Comparison of ENCODE assay signal across 8 mouse cellular contexts in the genomic region with DNA sequence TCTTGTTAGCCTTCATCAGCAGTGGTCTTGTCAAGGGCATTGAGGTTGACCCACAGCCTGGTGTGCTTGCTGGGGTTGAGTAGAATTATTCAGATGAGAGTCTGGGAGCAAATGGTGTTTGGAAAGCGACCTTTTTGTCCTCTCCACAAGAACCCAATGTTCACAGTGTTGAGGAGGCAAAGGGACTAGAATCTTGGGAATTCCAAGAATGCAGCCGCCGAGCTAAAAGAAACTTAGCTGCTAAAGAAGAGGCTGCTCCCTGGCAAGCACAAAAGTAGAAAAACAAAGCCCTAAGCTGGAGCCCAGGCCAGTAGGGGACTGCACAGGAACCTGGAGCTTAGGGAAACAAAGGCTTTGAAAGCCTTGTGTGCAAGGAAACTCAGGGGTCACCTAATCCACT.
DNase-seq lines count a peak whose midpoint lies in the region; ATAC-seq lines count a peak whose summit lies in the region.

No protein-coding gene starts in this region.

- peak; percentile 31 for DNase-seq in kidney, adult 11 months
- peak; percentile 43 for DNase-seq in embryonic facial prominence, embryonic 10.5 days (ENCODE audit: low spot score)
- DNase-seq in kidney, postnatal 14 days: peak; percentile 60
- DNase-seq in adrenal gland, adult 8-10 months: no peak
- no peak for DNase-seq in spleen, postnatal 14 days (ENCODE audit: low spot score in 2 of 2)
- DNase-seq in left cerebral cortex, adult 8-10 months (ENCODE audit: low spot score in 2 of 2): no peak

- H3K36me3 ChIP-seq in kidney, embryonic 14.5 days (ENCODE audit: control insufficient read depth, insufficient read depth, low read length): no peaks in the 10 kb centered on the region
- no peaks in the 10 kb centered on the region for H3K36me3 ChIP-seq in embryonic facial prominence, embryonic 10.5 days (replicated peaks)
- no peaks in the 10 kb centered on the region for H3K36me3 ChIP-seq in midbrain, embryonic 16.5 days (ENCODE audit: control insufficient read depth, insufficient read depth, low read length)

- H3K27me3 ChIP-seq in kidney, embryonic 14.5 days (ENCODE audit: control insufficient read depth, insufficient read depth, low read length): no peaks in the 10 kb centered on the region
- no peaks in the 10 kb centered on the region for H3K27me3 ChIP-seq in embryonic facial prominence, embryonic 10.5 days (replicated peaks; ENCODE audit: low read depth, poor library complexity, severe bottlenecking)
- no peaks in the 10 kb centered on the region for H3K27me3 ChIP-seq in midbrain, embryonic 16.5 days (ENCODE audit: control insufficient read depth, insufficient read depth, low read depth, low read length)

- H3K9me3 ChIP-seq in kidney, embryonic 14.5 days (ENCODE audit: control insufficient read depth, low read length): no peaks in the 10 kb centered on the region
- H3K9me3 ChIP-seq in embryonic facial prominence, embryonic 10.5 days: no peaks in the 10 kb centered on the region
- H3K9me3 ChIP-seq in midbrain, embryonic 16.5 days (replicated peaks; ENCODE audit: control insufficient read depth, low read length, poor library complexity, severe bottlenecking): no peaks in the 10 kb centered on the region

- no peak overlapping the region for H3K4me2 ChIP-seq in kidney, embryonic 14.5 days (replicated peaks; ENCODE audit: low read depth, low read length)
- no peak overlapping the region for H3K4me2 ChIP-seq in midbrain, embryonic 16.5 days (ENCODE audit: low read length)

- 0 out of 2 replicates have a peak, but pooled peaks cover 3% of the 10 kb centered on the region for H3K4me1 ChIP-seq in kidney, embryonic 14.5 days (ENCODE audit: control insufficient read depth, insufficient read depth, low read length)
- peaks cover 25% of the 10 kb centered on the region for H3K4me1 ChIP-seq in embryonic facial prominence, embryonic 10.5 days
- peaks cover 15% of the 10 kb centered on the region for H3K4me1 ChIP-seq in midbrain, embryonic 16.5 days (ENCODE audit: control insufficient read depth, insufficient read depth, low read length)

- ATAC-seq in kidney, embryonic 14.5 days (ENCODE audit: low FRiP score, low TSS enrichment): no peak
- no peak for ATAC-seq in midbrain, embryonic 16.5 days

- no peak overlapping the region for H3K4me3 ChIP-seq in kidney, embryonic 14.5 days (ENCODE audit: low read length)
- H3K4me3 ChIP-seq in embryonic facial prominence, embryonic 10.5 days: no peak overlapping the region
- no peak overlapping the region for H3K4me3 ChIP-seq in midbrain, embryonic 16.5 days (ENCODE audit: low read depth, low read length)

- H3K9ac ChIP-seq in kidney, embryonic 14.5 days (ENCODE audit: low read depth, low read length): no peak overlapping the region
- no peak overlapping the region for H3K9ac ChIP-seq in midbrain, embryonic 16.5 days (ENCODE audit: low read depth, low read length)

- no peak overlapping the region for H3K27ac ChIP-seq in kidney, embryonic 14.5 days (ENCODE audit: low read depth, low read length)
- peak overlapping the region; percentile 72 for H3K27ac ChIP-seq in embryonic facial prominence, embryonic 10.5 days (replicated peaks)
- H3K27ac ChIP-seq in midbrain, embryonic 16.5 days (ENCODE audit: low read length): peak overlapping the region; percentile 4

- WGBS in kidney, embryonic 14.5 days: 16% methylated on average over 3 of the region's 3 CpGs
- WGBS in embryonic facial prominence, embryonic 10.5 days: 1% methylated on average over 3 of the region's 3 CpGs
- 6% methylated on average over 3 of the region's 3 CpGs for WGBS in midbrain, embryonic 16.5 days

Comparison
In these comparisons a context has a peak if more than half of its experiments do, and no peak if none do; other contexts are left out.
1. DNase-seq: peak in kidney, adult 11 months (single experiment), embryonic facial prominence, embryonic 10.5 days (single experiment) and kidney, postnatal 14 days (single experiment); none in adrenal gland, adult 8-10 months (single experiment), spleen, postnatal 14 days (0 of 2) and left cerebral cortex, adult 8-10 months (0 of 2).